Mouse (Mus musculus) embryonic fibroblast, embryonic 13.5 days (primary cell): ENCODE measurements around the gene Kcnh1.

Experiments
- CTCF ChIP-seq: IDR thresholded peaks from 2 replicates; pipeline ENCODE4 v1.5.1; 2011; ENCODE audit warnings: mild to moderate bottlenecking, control low read depth, low read length, moderate library complexity, borderline replicate concordance; ENCODE audit not compliant: insufficient read depth
- POLR2A ChIP-seq: IDR thresholded peaks from 2 replicates; pipeline ENCODE4 v1.6.1; 2011; ENCODE audit warnings: low read depth, mild to moderate bottlenecking, control low read depth, low read length, moderate library complexity

DNA sequence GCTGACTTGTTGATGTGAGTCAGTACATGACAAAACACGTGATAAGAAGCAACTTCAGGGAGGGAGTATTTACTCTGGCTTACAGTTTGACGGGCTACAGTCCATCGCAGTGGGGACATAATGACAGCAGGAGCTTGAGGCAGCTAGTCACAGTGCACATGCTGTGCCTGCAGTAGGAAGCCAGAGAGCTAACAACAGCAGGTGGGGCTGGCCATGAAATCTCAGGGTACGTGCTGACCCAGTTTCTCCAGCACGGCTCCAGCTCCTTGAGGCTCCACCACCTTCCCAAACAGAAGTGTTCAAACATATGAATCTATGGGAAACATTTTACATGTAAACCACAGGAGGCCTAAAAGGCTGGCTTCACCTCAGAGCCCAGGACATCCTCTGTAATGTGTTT lies 216.0 kb downstream of the Kcnh1 start:
- no peak for TF ChIP-seq CTCF
- TF ChIP-seq POLR2A: no peak
